Mouse (Mus musculus) MEL (cell line): Measurements from ENCODE around the gene Gm10447.

Experiments used
- CTCF ChIP-seq, 3 experiments: IDR thresholded peaks in 2 of 3; conservative IDR thresholded peaks in 1 of 3; 2 replicates each; pipeline ENCODE4 v1.5.1; 2011 to 2012; ENCODE audit warnings: low read length in 3 of 3, low read depth in 2 of 3, mild to moderate bottlenecking in 2 of 3, improper control_type of control experiment in 1 of 3, inconsistent platforms in 1 of 3, mixed read lengths in 1 of 3, moderate library complexity in 1 of 3; ENCODE audit not compliant: control insufficient read depth in 1 of 3, insufficient read depth in 1 of 3, poor library complexity in 1 of 3, severe bottlenecking in 1 of 3
- EP300 ChIP-seq, 2 experiments: IDR thresholded peaks; 2 replicates each; pipeline ENCODE4 v1.6.1; 2011; ENCODE audit warnings: improper control_type of control experiment in 2 of 2, low read length in 2 of 2, low read depth in 1 of 2, mild to moderate bottlenecking in 1 of 2
- GATA1 ChIP-seq: IDR thresholded peaks from 2 replicates; pipeline ENCODE4 v1.6.1; 2011; ENCODE audit warnings: low read depth, low read length, improper control_type of control experiment
- HCFC1 ChIP-seq: IDR thresholded peaks from 2 replicates; pipeline ENCODE4 v1.6.1; 2012; ENCODE audit warnings: low read depth, mild to moderate bottlenecking, inconsistent platforms, low read length, improper control_type of control experiment, moderate library complexity

DNA sequence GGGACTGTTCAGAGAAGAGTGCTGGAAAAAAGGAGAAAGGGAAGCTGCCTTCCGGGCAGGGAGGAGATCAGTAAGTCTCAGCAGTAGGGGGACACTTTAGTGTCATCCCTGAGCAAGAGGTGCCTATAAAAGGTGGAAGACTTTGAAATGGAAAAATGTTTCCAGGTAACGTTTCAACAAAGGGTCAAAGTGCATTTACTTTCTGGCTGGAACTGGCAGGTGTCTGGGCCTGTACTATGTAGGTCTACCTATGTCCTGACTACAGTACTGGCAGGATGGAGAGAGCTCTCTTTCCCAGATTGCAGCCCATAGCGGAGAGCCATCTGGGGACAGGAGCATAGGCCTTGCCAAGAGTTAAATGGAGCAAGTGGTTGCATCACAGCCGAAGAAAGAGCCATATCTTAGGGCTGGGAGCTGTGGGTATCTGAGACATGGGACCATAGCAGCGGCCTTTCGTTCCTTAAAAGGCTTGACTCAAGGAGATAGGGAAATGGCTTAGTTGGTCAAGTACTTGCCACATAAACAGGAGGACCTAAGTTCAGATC lies 31.1 kb downstream of the Gm10447 start:
- TF ChIP-seq CTCF (IDR thresholded peaks at IDR 0.05 in 2 of 3, conservative IDR thresholded peaks at IDR 0.05 in 1 of 3; ENCODE audit: control insufficient read depth in 1 of 3, insufficient read depth in 1 of 3, low read depth in 2 of 3, low read length in 3 of 3, poor library complexity in 1 of 3, severe bottlenecking in 1 of 3) = no peak
- TF ChIP-seq HCFC1 = no peak
- TF ChIP-seq GATA1 = no peak
- no peak for TF ChIP-seq EP300 (IDR thresholded peaks at IDR 0.05; ENCODE audit: low read depth in 1 of 2, low read length in 2 of 2)
